Mouse (Mus musculus) Muller cell, postnatal 12 days (primary cell): ENCODE measurements around the gene Trim10.
"Not testable (repeated sequence)": the region's sequence is repeated elsewhere in the genome, so short reads cannot be mapped to it uniquely, and the experiment has no call there.

Experiments used
- DNase-seq: peaks from one replicate; pipeline ENCODE4 v3.0.0-alpha.2; 2015; ENCODE audit errors: inconsistent ontology term

The Trim10 gene

GRCm38 (mm10) chr17:36858181-36858580, 11.2 kb upstream of the Trim10 start:
- DNase-seq = no peak

- no peak for DNase-seq
These were observed 7.7 kb upstream of the Trim10 start for GRCm38 (mm10) chr17:36861680-36862079.

- peak; percentile 7 for DNase-seq
These were observed 2.5 kb upstream of the Trim10 start, which contains the start of gene Trim15 for GRCm38 (mm10) chr17:36866719-36867527. TSS of gene Trim15 (minus strand) at chr17:36867210.

- no peak for DNase-seq
These were observed 538 bp upstream of the Trim10 start for GRCm38 (mm10) chr17:36868836-36869235.

GRCm38 (mm10) chr17:36869955-36870810, 809 bp downstream of the Trim10 start:
- DNase-seq = no peak

- no peak for DNase-seq
These were observed 5.3 kb downstream of the Trim10 start for GRCm38 (mm10) chr17:36874636-36875035.

- DNase-seq = no peak
These were observed 14.0 kb downstream of the Trim10 start for GRCm38 (mm10) chr17:36883350-36883749.

- DNase-seq = no peak
These were observed 15.9 kb downstream of the Trim10 start for GRCm38 (mm10) chr17:36885132-36885790.

GRCm38 (mm10) chr17:36890073-36890903, 20.9 kb downstream of the Trim10 start, which contains the start of gene Trim40:
TSS of gene Trim40 (minus strand) at chr17:36890123.
- no peak for DNase-seq

- DNase-seq = not testable (repeated sequence)
These were observed 22.1 kb downstream of the Trim10 start for GRCm38 (mm10) chr17:36891496-36891895.

GRCm38 (mm10) chr17:36892362-36892761, 23.0 kb downstream of the Trim10 start:
- DNase-seq = peak; percentile 32

- DNase-seq = no peak
These were observed 24.0 kb downstream of the Trim10 start for GRCm38 (mm10) chr17:36893387-36893786.

GRCm38 (mm10) chr17:36896583-36896982, 27.2 kb downstream of the Trim10 start:
- DNase-seq = no peak

GRCm38 (mm10) chr17:36897065-36897464, 27.7 kb downstream of the Trim10 start:
- no peak for DNase-seq

- DNase-seq = no peak
These were observed 28.3 kb downstream of the Trim10 start, which contains the start of gene Trim31 for GRCm38 (mm10) chr17:36897552-36898205. TSS of gene Trim31 (plus strand) at chr17:36898118.

GRCm38 (mm10) chr17:36899376-36899775, 30.0 kb downstream of the Trim10 start:
- DNase-seq = no peak

GRCm38 (mm10) chr17:36900001-36900400, 30.6 kb downstream of the Trim10 start:
- no peak for DNase-seq

GRCm38 (mm10) chr17:36900691-36901090, 31.3 kb downstream of the Trim10 start:
- no peak for DNase-seq

- no peak for DNase-seq
These were observed 34.3 kb downstream of the Trim10 start for GRCm38 (mm10) chr17:36903651-36904050.

GRCm38 (mm10) chr17:36908235-36908634, 38.9 kb downstream of the Trim10 start:
- no peak for DNase-seq
